Mouse (Mus musculus): ENCODE results near the gene Sgcd. TPM values are rescaled to one million over a fixed set of nuclear protein-coding genes. Genes with fewer than 3 reads are reported as not detected.

Sgcd gene
- polyA plus RNA-seq (2014; fragmentation: Illumina TruSeq; extraction: RNeasy Lipid Tissue Mini Kit (QIAGEN cat#74804); ENCODE audit: low read depth, low replicate concordance) = 7.7 TPM

GRCm38 (mm10) chr11:47988697-47989533 is at the start of gene Sgcd:
Gene Sgcd (minus strand): TSS chr11:47988969.

